Mouse (Mus musculus) liver, embryonic 12.5 days (tissue): ENCODE measurements around the gene Cbfa2t3. TPM values are rescaled to one million over a fixed set of nuclear protein-coding genes. Genes with fewer than 3 reads are reported as not detected.

Experiments used
- ATAC-seq: fragments of 200-750 bp; cut with Nextera tagmentation; 2 replicates; pipeline ENCODE4 v1.8.0; 2017; ENCODE audit warnings: moderate number of reproducible peaks, mild to moderate bottlenecking, moderate library complexity
- H3K27ac ChIP-seq: fragments of 300-500 bp; sonication (generic); 2 replicates; pipeline ENCODE4 v1.5.1; 2016; ENCODE audit warnings: mild to moderate bottlenecking
- H3K27me3 ChIP-seq: fragments of 300-500 bp; sonication (generic); replicated peaks from 2 replicates; pipeline ENCODE4 v1.6.1; 2016; ENCODE audit warnings: mild to moderate bottlenecking, moderate library complexity
- H3K36me3 ChIP-seq: fragments of 300-500 bp; sonication (generic); 2 replicates; pipeline ENCODE4 v1.6.1; 2016; ENCODE audit warnings: mild to moderate bottlenecking, moderate library complexity
- H3K4me1 ChIP-seq: fragments of 300-500 bp; sonication (generic); 2 replicates; pipeline ENCODE4 v1.6.1; 2016
- H3K4me2 ChIP-seq: fragments of 300-500 bp; sonication (generic); 2 replicates; pipeline ENCODE4 v1.6.1; 2016; ENCODE audit warnings: mild to moderate bottlenecking, moderate library complexity
- H3K4me3 ChIP-seq: fragments of 300-500 bp; sonication (generic); 2 replicates; pipeline ENCODE4 v1.5.1; 2016; ENCODE audit warnings: mild to moderate bottlenecking, moderate library complexity
- H3K9ac ChIP-seq: fragments of 300-500 bp; sonication (generic); 2 replicates; pipeline ENCODE4 v1.6.1; 2016; ENCODE audit warnings: mild to moderate bottlenecking, moderate library complexity
- H3K9me3 ChIP-seq: fragments of 300-500 bp; sonication (generic); replicated peaks from 2 replicates; pipeline ENCODE4 v1.6.1; 2016; ENCODE audit warnings: mild to moderate bottlenecking, moderate library complexity
- WGBS: fragments of 180-500 bp; shearing (Covaris S2); methylation state at CpG from one replicate; pipeline ENCODE4 v1.1.7; 2016; ENCODE audit not compliant: insufficient replicate concordance; 5-methylcytosine and 5-hydroxymethylcytosine counted together
- polyA plus RNA-seq: library from polyadenylated mRNA; unstranded; fragments of >200 nt; fragmentation: Nextera tagmentation; extraction: Ambion mirVana; gene quantifications from 2 replicates; pipeline ENCODE4 v1.2.1, GENCODE M21; 2016

Gene Cbfa2t3
- polyA plus RNA-seq, 1 experiment from 2014 or later, result 7.7 TPM

DNA sequence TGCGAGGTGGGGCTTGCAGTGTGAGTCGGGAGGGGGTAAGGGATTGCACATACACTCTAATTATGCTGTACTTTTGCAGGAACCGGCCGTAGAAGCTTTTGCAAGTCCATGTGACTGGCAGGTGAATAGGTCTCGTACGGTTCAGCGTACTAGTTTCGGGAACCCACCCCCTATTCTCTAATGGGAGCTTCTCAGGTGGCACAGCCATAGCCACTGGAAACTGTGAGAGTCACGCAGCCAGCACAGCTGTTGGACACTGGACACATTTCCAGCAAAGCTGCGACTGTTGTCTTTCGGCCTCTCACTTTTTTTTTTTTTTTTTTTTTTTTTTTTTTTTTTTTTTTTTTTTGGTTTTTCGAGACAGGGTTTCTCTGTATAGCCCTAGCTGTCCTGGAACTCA, 92.1 kb downstream of the Cbfa2t3 start:
- no peak for ATAC-seq
- H3K36me3 ChIP-seq, result no peaks in the 10 kb centered on the region
- 82% methylated on average over 11 of the region's 12 CpGs for WGBS
- H3K4me3 ChIP-seq, result no peak overlapping the region
- no peak overlapping the region for H3K27ac ChIP-seq
- no peak overlapping the region for H3K4me2 ChIP-seq
- H3K27me3 ChIP-seq, result no peaks in the 10 kb centered on the region
- no peak overlapping the region for H3K9ac ChIP-seq
- peaks cover 16% of the 10 kb centered on the region for H3K4me1 ChIP-seq
- H3K9me3 ChIP-seq, result no peaks in the 10 kb centered on the region

DNA sequence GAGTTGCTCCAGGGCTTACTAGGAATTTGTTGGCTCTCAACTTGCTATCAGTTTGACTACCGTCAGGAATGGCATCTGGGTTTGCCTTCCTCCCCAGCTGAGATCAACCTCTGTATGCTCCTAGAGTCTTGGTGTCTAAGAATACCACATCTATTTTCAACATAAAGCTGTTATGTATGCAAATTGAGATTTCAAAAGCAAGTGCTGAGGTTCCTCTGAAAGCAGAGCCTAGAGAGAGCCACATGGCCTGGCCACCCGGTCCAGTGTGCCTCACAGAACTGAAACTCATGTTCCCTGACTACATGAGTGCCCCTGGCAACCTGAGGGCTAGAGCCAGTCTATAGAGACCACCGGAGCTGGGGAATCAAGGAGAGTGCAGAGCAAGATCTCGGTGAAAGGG, 93.5 kb downstream of the Cbfa2t3 start:
- H3K9ac ChIP-seq, result no peak overlapping the region
- WGBS, result 68% methylated on average over 4 of the region's 4 CpGs
- H3K4me3 ChIP-seq, result no peak overlapping the region
- no peak overlapping the region for H3K27ac ChIP-seq
- no peaks in the 10 kb centered on the region for H3K36me3 ChIP-seq
- H3K4me1 ChIP-seq, result peaks cover 7% of the 10 kb centered on the region
- H3K27me3 ChIP-seq, result no peaks in the 10 kb centered on the region
- H3K9me3 ChIP-seq, result no peaks in the 10 kb centered on the region
- ATAC-seq, result no peak
- no peak overlapping the region for H3K4me2 ChIP-seq

DNA sequence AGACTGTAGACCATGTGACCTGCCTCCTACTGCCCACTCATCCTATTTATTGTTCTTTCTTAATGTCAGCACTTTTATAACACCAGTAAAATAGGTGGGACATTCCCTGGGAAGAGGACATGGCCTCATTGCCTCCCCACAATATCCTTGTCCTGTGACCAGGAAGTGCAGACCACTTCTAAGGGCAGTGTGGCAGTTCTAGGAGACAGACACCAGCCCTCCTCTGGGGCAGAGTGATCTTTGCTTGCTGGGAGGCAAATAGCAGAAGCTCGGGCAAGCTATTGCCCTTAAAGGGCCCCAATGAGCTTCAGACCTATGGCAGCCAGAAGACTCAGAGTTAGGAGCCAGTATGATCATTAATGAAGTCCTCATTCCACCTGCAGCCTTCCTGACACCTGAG, 94.3 kb downstream of the Cbfa2t3 start:
- Histone ChIP-seq H3K4me2 (no peak overlapping the region), H3K4me3 (no peak overlapping the region), H3K27ac (no peak overlapping the region), H3K9me3 (no peaks in the 10 kb centered on the region), H3K27me3 (no peaks in the 10 kb centered on the region), H3K36me3 (no peaks in the 10 kb centered on the region), H3K9ac (no peak overlapping the region), H3K4me1 (0 out of 2 replicates have a peak, but pooled peaks cover 6% of the 10 kb centered on the region)
- no peak for ATAC-seq
- 27% methylated on average over 1 of the region's 1 CpGs for WGBS

DNA sequence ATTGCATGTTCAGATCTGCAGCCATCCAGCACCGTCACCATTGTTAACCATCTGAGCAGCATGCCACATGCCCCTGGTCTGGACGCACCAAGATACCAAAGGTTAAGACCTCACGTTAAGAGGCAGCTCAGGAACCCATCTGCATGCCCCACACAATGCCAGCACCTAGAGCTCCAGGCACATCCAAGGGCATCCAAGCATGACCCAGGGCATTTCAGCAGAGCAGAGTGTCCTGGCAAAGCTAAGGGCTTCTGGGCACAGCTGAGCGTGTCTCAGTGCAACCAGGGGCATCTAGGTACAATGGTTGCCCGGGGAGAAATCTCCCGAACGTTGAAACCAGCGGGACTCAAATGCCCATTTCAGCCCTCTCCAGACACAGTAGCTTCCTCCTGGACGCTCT, 98.2 kb downstream of the Cbfa2t3 start:
- H3K4me2 ChIP-seq, result no peak overlapping the region
- no peaks in the 10 kb centered on the region for H3K27me3 ChIP-seq
- H3K9me3 ChIP-seq, result no peaks in the 10 kb centered on the region
- H3K27ac ChIP-seq, result no peak overlapping the region
- ATAC-seq, result no peak
- WGBS, result 78% methylated on average over 9 of the region's 9 CpGs
- H3K4me1 ChIP-seq, result no peaks in the 10 kb centered on the region
- no peak overlapping the region for H3K4me3 ChIP-seq
- no peak overlapping the region for H3K9ac ChIP-seq
- no peaks in the 10 kb centered on the region for H3K36me3 ChIP-seq

DNA sequence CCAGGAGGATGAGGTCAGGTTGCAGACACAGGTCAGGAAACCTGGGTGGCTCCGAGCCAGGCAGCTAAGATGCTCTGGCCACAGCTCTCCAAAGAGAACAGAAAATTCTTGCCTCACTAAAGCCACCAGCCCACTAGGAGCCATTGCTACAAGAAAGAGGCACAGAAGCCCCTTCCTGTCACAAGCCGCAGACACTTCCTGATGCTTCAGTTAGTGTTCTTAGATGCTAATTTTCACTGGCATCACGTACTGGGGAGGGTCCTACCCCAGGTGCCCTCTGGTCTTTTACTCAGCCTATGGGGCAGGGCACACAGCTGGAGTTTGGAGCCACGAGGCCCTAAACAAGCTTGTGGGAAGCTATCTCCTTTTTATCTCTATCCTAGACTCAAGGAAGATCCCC, 102.9 kb downstream of the Cbfa2t3 start:
- H3K36me3 ChIP-seq, result no peaks in the 10 kb centered on the region
- H3K9ac ChIP-seq, result no peak overlapping the region
- WGBS, result 35% methylated on average over 4 of the region's 4 CpGs
- H3K27me3 ChIP-seq, result peaks cover 5% of the 10 kb centered on the region; the same call in 1 of the 2 replicates
- H3K4me3 ChIP-seq, result no peak overlapping the region
- H3K4me2 ChIP-seq, result no peak overlapping the region
- no peaks in the 10 kb centered on the region for H3K9me3 ChIP-seq
- no peak for ATAC-seq
- H3K4me1 ChIP-seq, result peaks cover 21% of the 10 kb centered on the region
- H3K27ac ChIP-seq, result no peak overlapping the region

DNA sequence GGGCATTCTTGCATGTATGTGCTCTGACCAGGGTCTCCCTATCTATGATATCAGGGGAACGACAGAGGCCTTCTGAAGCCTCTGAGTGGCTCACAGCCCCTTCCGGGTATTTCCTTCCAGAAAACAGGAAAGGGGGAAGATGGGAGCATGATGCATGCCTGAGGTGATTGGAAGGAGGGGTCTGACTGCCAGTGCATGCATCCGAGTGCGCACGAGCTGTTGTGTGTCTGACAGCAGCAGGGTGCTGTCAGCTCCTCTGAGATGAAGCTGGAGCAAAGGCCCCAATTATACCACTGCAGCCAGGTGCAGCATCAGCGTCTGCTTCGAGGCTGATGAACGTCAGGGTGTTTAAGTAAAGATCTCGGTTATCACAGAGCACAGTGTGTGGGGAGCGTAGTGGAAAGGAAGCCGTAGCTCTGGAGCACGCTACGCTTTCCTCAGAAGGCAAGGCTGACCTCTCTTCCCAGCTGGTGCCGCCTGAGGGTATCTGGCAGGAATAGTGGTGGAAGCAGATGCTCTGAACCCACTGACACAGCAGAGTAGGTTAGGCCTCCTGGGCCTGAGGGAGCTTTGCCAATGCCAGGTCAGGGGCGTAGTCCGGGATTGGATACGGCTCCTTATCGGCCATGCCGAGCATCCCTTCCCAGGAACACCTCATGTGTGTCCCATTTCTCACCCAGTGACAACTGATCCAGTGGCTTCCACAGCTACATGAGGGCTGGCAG, 105.0 kb downstream of the Cbfa2t3 start:
- no peak overlapping the region for H3K4me3 ChIP-seq

DNA sequence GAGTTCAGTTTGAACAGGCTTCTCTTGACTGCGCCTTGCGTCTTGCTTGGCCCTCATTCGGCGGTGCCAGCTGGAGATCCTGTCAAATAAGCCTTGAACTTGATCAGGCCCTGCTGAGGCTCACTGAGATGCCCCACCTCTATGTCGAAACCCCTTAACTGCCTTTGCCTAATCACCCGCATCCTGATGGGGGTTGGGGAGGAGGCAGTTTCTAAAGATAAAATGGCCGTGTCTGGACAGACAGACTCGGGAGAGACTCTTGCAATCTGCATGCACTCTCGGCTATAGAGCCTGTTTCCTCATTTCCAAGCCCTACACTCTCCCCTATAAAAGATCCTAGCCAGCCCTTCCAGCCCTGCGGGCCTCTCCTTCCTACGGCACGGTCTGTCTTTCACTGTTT, 105.7 kb downstream of the Cbfa2t3 start:
- H3K4me1 ChIP-seq, result peaks cover 21% of the 10 kb centered on the region
- H3K4me3 ChIP-seq, result no peak overlapping the region
- H3K9ac ChIP-seq, result no peak overlapping the region
- 38% methylated on average over 12 of the region's 12 CpGs for WGBS
- peaks cover 5% of the 10 kb centered on the region; the same call in 1 of the 2 replicates for H3K27me3 ChIP-seq
- 0 out of 2 replicates have a peak overlapping the region, but pooled peaks have one; percentile 25 for H3K27ac ChIP-seq
- ATAC-seq, result peak; percentile 40; the same call in 1 of the 2 replicates
- no peaks in the 10 kb centered on the region for H3K9me3 ChIP-seq
- H3K36me3 ChIP-seq, result no peaks in the 10 kb centered on the region
- H3K4me2 ChIP-seq, result no peak overlapping the region

More for the DNA sequence above, 105.0 kb downstream of the Cbfa2t3 start:
- Histone ChIP-seq H3K4me1 (peaks cover 21% of the 10 kb centered on the region), H3K36me3 (no peaks in the 10 kb centered on the region), H3K9ac (no peak overlapping the region), H3K27ac (0 out of 2 replicates have a peak overlapping the region, but pooled peaks have one; percentile 25), H3K9me3 (no peaks in the 10 kb centered on the region), H3K27me3 (peaks cover 5% of the 10 kb centered on the region; the same call in 1 of the 2 replicates), H3K4me2 (no peak overlapping the region)
- 76% methylated on average over 19 of the region's 19 CpGs for WGBS
- ATAC-seq, result no peak

DNA sequence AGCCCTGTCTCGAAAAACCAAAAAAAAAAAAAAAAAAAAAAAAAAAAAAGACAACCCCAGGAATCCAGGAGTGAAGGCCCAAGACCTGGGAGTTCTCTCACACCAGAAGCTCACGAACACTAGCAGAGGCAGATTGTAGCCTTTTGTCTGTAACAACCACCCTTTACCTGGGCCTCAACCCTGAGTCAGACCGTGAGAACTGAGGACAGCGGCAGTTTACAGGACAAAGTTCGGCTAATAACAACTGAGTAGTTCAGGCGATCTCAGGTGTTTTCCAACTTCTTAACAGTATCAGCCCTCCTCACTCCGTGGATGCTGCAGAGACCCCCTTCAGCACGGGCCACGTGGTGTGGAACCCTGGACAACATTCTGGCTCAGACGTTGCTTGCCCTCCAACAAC, 112.2 kb downstream of the Cbfa2t3 start:
- Histone ChIP-seq H3K9ac (no peak overlapping the region), H3K27ac (no peak overlapping the region), H3K4me2 (no peak overlapping the region), H3K36me3 (no peaks in the 10 kb centered on the region), H3K9me3 (no peaks in the 10 kb centered on the region), H3K4me1 (0 out of 2 replicates have a peak, but pooled peaks cover 12% of the 10 kb centered on the region), H3K4me3 (no peak overlapping the region), H3K27me3 (peaks cover 5% of the 10 kb centered on the region; the same call in 1 of the 2 replicates)
- 76% methylated on average over 10 of the region's 10 CpGs for WGBS
- no peak for ATAC-seq

DNA sequence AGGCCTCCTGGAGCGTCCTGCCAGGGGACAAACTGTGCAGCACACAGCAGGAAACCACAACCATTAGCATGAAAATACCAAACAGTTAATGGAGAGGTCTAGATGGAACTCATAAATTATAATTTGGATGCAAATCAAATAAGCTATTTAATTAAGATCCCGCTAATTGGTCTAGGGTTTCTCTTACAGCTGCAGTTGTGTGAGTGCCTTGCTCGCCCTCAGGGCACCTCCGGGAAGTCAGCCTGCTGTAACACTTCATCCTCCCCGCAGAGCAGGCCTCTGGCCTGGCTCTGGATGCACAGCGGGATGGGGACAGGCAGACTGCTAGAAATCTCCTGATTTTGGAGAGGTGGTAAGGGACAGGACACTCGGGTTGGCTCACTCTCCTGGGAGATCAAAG, 112.7 kb downstream of the Cbfa2t3 start:
- Histone ChIP-seq H3K4me1 (0 out of 2 replicates have a peak, but pooled peaks cover 12% of the 10 kb centered on the region), H3K4me3 (no peak overlapping the region), H3K4me2 (no peak overlapping the region), H3K9ac (no peak overlapping the region), H3K27ac (no peak overlapping the region), H3K9me3 (no peaks in the 10 kb centered on the region), H3K27me3 (peaks cover 5% of the 10 kb centered on the region; the same call in 1 of the 2 replicates), H3K36me3 (no peaks in the 10 kb centered on the region)
- ATAC-seq, result no peak
- WGBS, result 65% methylated on average over 7 of the region's 7 CpGs

DNA sequence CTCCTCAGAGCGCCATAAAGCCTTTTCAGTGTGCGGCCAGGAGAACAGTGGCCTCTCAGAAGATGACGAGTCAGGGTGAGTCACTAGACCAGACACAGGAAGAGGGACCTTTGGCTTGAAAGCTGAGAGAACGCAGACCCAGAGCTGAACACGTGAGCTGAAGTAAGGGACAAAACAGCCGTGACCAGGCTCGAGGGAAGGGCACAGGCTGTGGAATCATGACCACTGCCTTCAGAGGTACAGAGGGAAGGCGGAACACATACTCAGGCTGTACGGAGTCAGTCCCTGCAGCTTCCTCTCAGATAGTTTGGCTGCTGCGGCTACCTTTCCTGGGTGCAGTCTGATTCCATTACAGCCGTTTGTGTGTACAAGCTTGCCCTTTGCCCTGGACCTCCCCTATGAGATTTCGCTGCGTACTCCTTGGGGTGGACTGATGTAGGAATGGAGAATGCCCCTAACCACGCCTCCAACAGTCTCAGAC, 113.5 kb downstream of the Cbfa2t3 start:
- Histone ChIP-seq H3K9ac (no peak overlapping the region), H3K4me1 (0 out of 2 replicates have a peak, but pooled peaks cover 12% of the 10 kb centered on the region), H3K4me2 (no peak overlapping the region), H3K9me3 (no peaks in the 10 kb centered on the region), H3K4me3 (no peak overlapping the region), H3K27me3 (peaks cover 5% of the 10 kb centered on the region; the same call in 1 of the 2 replicates), H3K36me3 (no peaks in the 10 kb centered on the region), H3K27ac (no peak overlapping the region)
- ATAC-seq, result no peak
- 48% methylated on average over 14 of the region's 14 CpGs for WGBS

DNA sequence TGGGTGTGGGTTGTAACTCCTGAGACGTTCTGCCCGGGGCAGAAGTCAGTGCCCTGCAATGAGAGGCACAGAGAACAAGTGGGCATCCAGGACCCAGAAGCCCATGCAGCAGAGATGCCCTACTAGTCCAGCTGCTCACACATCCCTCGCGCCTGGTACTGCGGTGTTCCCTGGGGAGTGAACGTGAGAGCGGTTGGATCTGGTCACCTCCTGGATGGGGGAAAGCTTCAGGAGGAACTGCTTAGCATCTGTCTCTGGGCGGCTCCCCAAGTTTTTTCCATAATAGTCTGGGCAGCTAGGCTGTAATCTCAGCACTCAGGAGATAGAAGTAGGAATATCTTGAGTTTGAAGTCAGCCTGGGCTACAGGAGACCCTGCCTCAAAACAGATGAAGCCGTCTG, 113.9 kb downstream of the Cbfa2t3 start:
- H3K27me3 ChIP-seq, result peaks cover 5% of the 10 kb centered on the region; the same call in 1 of the 2 replicates
- no peak for ATAC-seq
- 76% methylated on average over 9 of the region's 9 CpGs for WGBS
- H3K9ac ChIP-seq, result no peak overlapping the region
- H3K36me3 ChIP-seq, result no peaks in the 10 kb centered on the region
- 0 out of 2 replicates have a peak, but pooled peaks cover 12% of the 10 kb centered on the region for H3K4me1 ChIP-seq
- no peaks in the 10 kb centered on the region for H3K9me3 ChIP-seq
- no peak overlapping the region for H3K4me2 ChIP-seq
- no peak overlapping the region for H3K4me3 ChIP-seq
- no peak overlapping the region for H3K27ac ChIP-seq

DNA sequence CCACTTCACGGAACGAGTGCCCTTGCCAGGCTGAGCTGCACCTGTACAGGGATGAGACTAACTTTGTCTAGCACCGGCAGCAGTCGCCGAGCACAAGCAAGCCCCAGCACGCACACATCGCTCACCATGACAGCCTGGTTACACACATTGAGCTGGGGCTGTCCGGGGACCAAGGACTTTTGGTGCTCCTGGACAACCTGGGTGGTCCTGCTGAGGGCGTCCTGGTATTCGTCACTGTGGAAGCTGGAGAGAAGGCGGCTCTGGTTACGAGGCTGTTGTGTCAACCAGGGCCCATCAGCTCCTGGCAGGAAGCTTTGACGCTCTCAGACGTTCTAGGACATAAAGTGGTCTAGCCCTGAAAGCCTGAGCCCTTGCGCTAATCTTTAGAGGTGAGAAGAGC, 118.0 kb downstream of the Cbfa2t3 start:
- no peak overlapping the region for H3K4me3 ChIP-seq
- no peaks in the 10 kb centered on the region for H3K36me3 ChIP-seq
- peaks cover 5% of the 10 kb centered on the region; the same call in 1 of the 2 replicates for H3K27me3 ChIP-seq
- H3K9me3 ChIP-seq, result no peaks in the 10 kb centered on the region
- H3K4me2 ChIP-seq, result no peak overlapping the region
- no peak overlapping the region for H3K27ac ChIP-seq
- no peak overlapping the region for H3K9ac ChIP-seq
- ATAC-seq, result no peak
- WGBS, result 67% methylated on average over 15 of the region's 15 CpGs
- H3K4me1 ChIP-seq, result peaks cover 25% of the 10 kb centered on the region
